Mouse (Mus musculus): ENCODE results near the gene Olfml3.

DNA sequence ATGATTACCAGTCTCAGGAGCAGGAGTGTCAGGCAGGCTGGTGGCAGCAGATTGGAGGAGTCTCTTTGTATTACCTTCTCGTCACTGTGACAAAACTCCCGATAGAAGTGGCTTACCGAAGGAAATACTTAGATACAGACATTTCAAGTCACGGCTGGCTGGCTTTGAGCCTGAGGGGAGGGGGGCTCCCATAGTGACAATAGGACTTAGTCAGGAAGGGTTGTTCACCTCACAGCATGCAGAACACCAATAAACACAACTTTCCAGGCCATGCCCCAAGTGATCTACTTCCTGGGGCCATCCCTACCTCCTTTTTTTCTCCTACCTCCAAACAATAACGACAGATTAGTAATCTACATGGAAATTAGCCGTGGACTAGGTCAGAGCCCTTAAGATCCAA, 59.0 kb downstream of the Olfml3 start:
- TF ChIP-seq CTCF (IDR thresholded peaks at IDR 0.05; ENCODE audit: low read depth, low read length) (no peak), POLR2A (IDR thresholded peaks at IDR 0.05; ENCODE audit: extremely low read depth, insufficient read depth, low read length) (no peak)

Data from liver, adult 2 months (tissue).